In the genomic region with DNA sequence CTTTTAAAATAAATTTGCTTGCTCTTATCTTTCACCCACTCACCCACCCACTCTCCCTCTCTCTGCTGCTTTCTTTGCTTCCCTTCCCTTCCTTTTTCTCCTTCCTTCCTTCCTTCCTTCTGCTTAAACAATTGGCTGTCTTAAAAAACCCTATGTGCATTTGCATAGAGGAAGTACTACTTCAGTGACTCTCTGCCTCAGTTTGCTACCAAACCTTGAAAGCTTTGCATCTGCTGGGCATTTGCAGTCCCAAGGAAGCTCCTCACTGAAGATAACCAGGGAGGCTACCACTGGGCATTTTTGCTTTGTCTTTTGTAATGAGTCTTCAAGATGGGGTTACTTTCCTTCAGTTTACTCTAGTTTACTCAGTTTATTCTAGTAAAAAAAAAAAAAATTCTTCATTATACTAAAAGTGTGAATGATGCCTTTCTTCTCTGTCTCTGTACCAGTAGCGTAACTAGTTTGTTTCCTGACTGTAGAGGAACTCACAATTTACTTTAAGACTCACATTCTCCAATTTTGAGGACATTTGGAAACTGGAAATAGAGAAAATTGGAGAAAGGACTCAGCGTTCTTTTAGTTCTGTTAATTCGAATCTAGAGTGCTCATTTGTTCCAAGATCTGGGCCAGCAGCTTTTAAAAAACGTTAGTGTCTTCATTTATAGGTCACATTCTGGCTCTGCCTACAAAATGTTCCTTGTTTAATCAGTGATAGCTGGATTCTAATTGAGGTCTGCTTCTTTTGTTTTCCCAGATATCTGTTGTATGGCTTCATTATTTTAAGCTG, we compare ENCODE assay signal across 34 mouse cellular contexts. TPM values are rescaled to one million over a fixed set of nuclear protein-coding genes. Genes with fewer than 3 reads are reported as not detected.
DNase-seq lines count a peak whose midpoint lies in the region; ATAC-seq and TF ChIP-seq lines count a peak whose summit lies in the region.
"Had no signal": no experiment of that assay in that cellular context is flagged by ENCODE, and none has a peak within 500 bp of the region (broad histone marks: within the 10 kb centered on the region; RNA-seq: fewer than 3 reads in every experiment).

No protein-coding gene starts in this region.

- peaks cover 2% of the 10 kb centered on the region for H3K4me1 ChIP-seq in heart, adult 2 months (ENCODE audit: control insufficient read depth, insufficient read depth, low read length)
- peaks cover 7% of the 10 kb centered on the region; the same call in 1 of the 2 replicates for H3K4me1 ChIP-seq in heart, embryonic 10.5 days

- no peak overlapping the region for H3K9ac ChIP-seq in heart, adult 2 months (ENCODE audit: low read depth, low read length)
- H3K9ac ChIP-seq: embryonic facial prominence, embryonic 12.5 days; forebrain, embryonic 15.5 days; heart, embryonic 13.5 days; hindbrain, embryonic 15.5 days; liver, embryonic 14.5 days; lung, embryonic 14.5 days; midbrain, embryonic 15.5 days; neural tube, embryonic 15.5 days; stomach, embryonic 15.5 days had no signal

- no peaks in the 10 kb centered on the region for H3K9me3 ChIP-seq in heart, embryonic 10.5 days
- H3K9me3 ChIP-seq: embryonic facial prominence, embryonic 12.5 days; forebrain, embryonic 15.5 days; G1E; heart, embryonic 13.5 days; hindbrain, embryonic 15.5 days; midbrain, embryonic 15.5 days; neural tube, embryonic 15.5 days; stomach, embryonic 15.5 days had no signal

- H3K27ac ChIP-seq in heart, adult 2 months, result peak overlapping the region; percentile 36
- H3K27ac ChIP-seq in heart, embryonic 10.5 days, result no peak overlapping the region
- H3K27ac ChIP-seq: embryonic facial prominence, embryonic 12.5 days; forebrain, embryonic 15.5 days; heart, embryonic 13.5 days; hindbrain, embryonic 15.5 days; liver, embryonic 14.5 days; midbrain, embryonic 15.5 days; neural tube, embryonic 15.5 days; stomach, embryonic 15.5 days had no signal

- no peak for DNase-seq in heart, adult 2 months
- no peak for DNase-seq in heart, embryonic 10.5 days (ENCODE audit: low spot score)
- peak; percentile 54 for DNase-seq in brain, adult 2 months (ENCODE audit: low read depth, low spot score)
- DNase-seq in skeletal muscle tissue, adult 2 months (ENCODE audit: low read depth, low spot score), result peak; percentile 52
- no peak for DNase-seq in ovary, adult 18-20 months (ENCODE audit: low spot score)
- DNase-seq in adipocyte (ENCODE audit: low spot score), result no peak
- DNase-seq: adrenal gland, postnatal 14 days; B cell, adult 2 months; cerebellum, postnatal 14 days; embryo, embryonic 11 days; gastrocnemius, postnatal 25 days; kidney, adult 18-20 months; kidney, postnatal 36 days; layer of hippocampus, postnatal 36 days; liver; lung, embryonic 14.5 days; lung, postnatal 14 days had no signal

- ATAC-seq in CD4-positive, CD25-positive, alpha-beta regulatory T cell, adult 4 months, result peak; percentile 25
- ATAC-seq: forebrain, embryonic 15.5 days; inflammation-experienced regulatory T-cells, adult 6 months; midbrain, embryonic 15.5 days; Patski had no signal

- no peak for TF ChIP-seq CTCF in heart, adult 2 months (IDR thresholded peaks at IDR 0.05)

- intact Hi-C loops in heart, adult 2 months (cut with DNase I), result no loop called here

- WGBS in heart, adult 2 months, result 64% methylated on average over 4 of the region's 4 CpGs
- WGBS in heart, embryonic 10.5 days, result 92% methylated on average over 4 of the region's 4 CpGs

- H3K4me3 ChIP-seq in heart, adult 2 months, result no peak overlapping the region
- no peak overlapping the region for H3K4me3 ChIP-seq in heart, embryonic 10.5 days
- H3K4me3 ChIP-seq: embryonic facial prominence, embryonic 12.5 days; forebrain, embryonic 15.5 days; heart, embryonic 13.5 days; hindbrain, embryonic 15.5 days; midbrain, embryonic 15.5 days; neural tube, embryonic 15.5 days; stomach, embryonic 15.5 days had no signal

- peaks cover 9% of the 10 kb centered on the region for H3K36me3 ChIP-seq in heart, adult 2 months (ENCODE audit: control insufficient read depth, insufficient read depth, low read length)
- no peaks in the 10 kb centered on the region for H3K36me3 ChIP-seq in heart, embryonic 10.5 days
- H3K36me3 ChIP-seq: embryonic facial prominence, embryonic 12.5 days; forebrain, embryonic 15.5 days; heart, embryonic 13.5 days; hindbrain, embryonic 15.5 days; stomach, embryonic 15.5 days had no signal

- no peaks in the 10 kb centered on the region for H3K27me3 ChIP-seq in heart, adult 2 months (ENCODE audit: control insufficient read depth, insufficient read depth, low read length)
- H3K27me3 ChIP-seq in heart, embryonic 10.5 days (ENCODE audit: insufficient read depth, poor library complexity, severe bottlenecking), result no peaks in the 10 kb centered on the region
- H3K27me3 ChIP-seq: embryonic facial prominence, embryonic 12.5 days; forebrain, embryonic 15.5 days; heart, embryonic 13.5 days; hindbrain, embryonic 15.5 days; midbrain, embryonic 15.5 days; neural tube, embryonic 15.5 days; Patski; stomach, embryonic 15.5 days had no signal

- no peak for TF ChIP-seq POLR2A in heart, adult 2 months (IDR thresholded peaks at IDR 0.05; ENCODE audit: insufficient read depth, low read depth, low read length)

- no peak for TF ChIP-seq EP300 in heart, adult 2 months (IDR thresholded peaks at IDR 0.05; ENCODE audit: insufficient read depth, low read depth, low read length)

- H3K79me2 ChIP-seq in heart, adult 2 months (replicated peaks; ENCODE audit: control insufficient read depth, insufficient read depth, low read length), result peaks cover 7% of the 10 kb centered on the region

RNA-seq across cellular contexts. Expression of a gene that starts 6.8 kb away (rescaled TPM):
- total RNA-seq in heart, adult 2 months (2021), result 10 to 100 TPM; 33.7 to 35.9 TPM
- 7.2 and 14.8 TPM in 2 replicates for polyA plus RNA-seq in heart, adult 2 months (2012; rRNA removed)
- 43.4 and 45.8 TPM in 2 replicates for polyA plus RNA-seq in heart, embryonic 10.5 days (2016; fragmentation: Nextera tagmentation; extraction: Ambion mirVana)
- polyA plus RNA-seq in CD4-positive, CD25-positive, alpha-beta regulatory T cell, adult 4 months (2017; shearing (Covaris generic)), result 10 to 100 TPM; 24.0 to 26.9 TPM

RNA-seq across cellular contexts. Expression of a gene that starts 25.4 kb away (rescaled TPM):
- total RNA-seq in heart, adult 2 months (2021), result under 1 TPM in 1 of 2 experiments, not detected in 1; 0.70 TPM
- polyA plus RNA-seq in heart, adult 2 months (2012; rRNA removed), result 0.14 and 0.29 TPM in 2 replicates
- 2.3 and 2.9 TPM in 2 replicates for polyA plus RNA-seq in heart, embryonic 10.5 days (2016; fragmentation: Nextera tagmentation; extraction: Ambion mirVana)
- polyA plus RNA-seq in CD4-positive, CD25-positive, alpha-beta regulatory T cell, adult 4 months (2017; shearing (Covaris generic)), result not detected
- total RNA-seq: adrenal gland, postnatal 14 days; G1E; gastrocnemius, postnatal 25 days; hematopoietic stem cell, adult 5-6 weeks; layer of hippocampus, postnatal 36 days; left cerebral cortex, postnatal 14 days had no signal
- polyA plus RNA-seq: forebrain, embryonic 15.5 days; G1E; inflammation-experienced regulatory T-cells, adult 6 months; kidney, embryonic 16.5 days; limb, embryonic 11.5 days; liver, embryonic 14.5 days; lung, embryonic 14.5 days; midbrain, embryonic 15.5 days; Patski; small intestine, adult 2 months had no signal

Comparison
In these comparisons a context has a peak if more than half of its experiments do, and no peak if none do; other contexts are left out.
1. DNase-seq: peak in brain, adult 2 months (single experiment) and skeletal muscle tissue, adult 2 months (single experiment); none in heart, adult 2 months (0 of 2), heart, embryonic 10.5 days (single experiment), ovary, adult 18-20 months (single experiment) and adipocyte (single experiment).